Mouse (Mus musculus): ENCODE measurements at regions not wholly inside any gene's neighbourhood (a gene's known extent, or its start where the extent isn't known, plus 50 kb on each side); places are given as distances from the start of the nearest gene placed in this dataset.

- H3K27ac ChIP-seq (replicated peaks): no peak overlapping the region
- 0 out of 2 replicates have a peak, but pooled peaks cover 8% of the 10 kb centered on the region for H3K27me3 ChIP-seq (ENCODE audit: low read depth, poor library complexity, severe bottlenecking)
- H3K4me3 ChIP-seq: no peak overlapping the region
- 87% methylated on average over 11 of the region's 11 CpGs for WGBS
- no peaks in the 10 kb centered on the region for H3K36me3 ChIP-seq
- no peak for DNase-seq (ENCODE audit: low spot score)
- H3K4me1 ChIP-seq: peaks cover 15% of the 10 kb centered on the region
- no peaks in the 10 kb centered on the region for H3K9me3 ChIP-seq (replicated peaks)
Observed at GRCm38 (mm10) chr13:72894982-72895381, 266.4 kb downstream of the Irx2 start.

DNA sequence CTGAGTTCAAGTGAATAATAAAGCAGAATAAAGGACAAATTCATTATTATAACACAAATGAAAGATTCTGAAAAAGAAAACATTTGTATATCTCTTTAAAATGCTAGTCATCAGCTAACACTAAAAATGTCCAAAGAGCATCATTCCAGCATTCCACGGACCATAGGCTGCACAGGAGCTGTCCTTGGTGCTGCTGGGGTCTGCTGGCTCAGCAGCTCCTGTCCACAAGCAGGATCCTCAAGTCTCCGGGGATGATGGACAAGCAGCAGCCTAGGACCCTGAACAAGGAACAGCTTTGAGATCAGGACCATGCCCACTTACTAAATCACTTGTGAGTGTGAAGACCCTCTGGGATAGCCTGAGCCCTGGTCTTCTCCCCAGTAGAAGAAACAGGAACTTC lies 274.0 kb downstream of the Irx2 start:
- H3K4me3 ChIP-seq: no peak overlapping the region
- H3K27ac ChIP-seq (replicated peaks): no peak overlapping the region
- 46% methylated on average over 2 of the region's 2 CpGs for WGBS
- 0 out of 2 replicates have a peak, but pooled peaks cover 4% of the 10 kb centered on the region for H3K27me3 ChIP-seq (ENCODE audit: low read depth, poor library complexity, severe bottlenecking)
- no peaks in the 10 kb centered on the region for H3K36me3 ChIP-seq
- no peaks in the 10 kb centered on the region for H3K9me3 ChIP-seq (replicated peaks)
- peaks cover 3% of the 10 kb centered on the region; the same call in 1 of the 2 replicates for H3K4me1 ChIP-seq
- DNase-seq (ENCODE audit: low spot score): peak; percentile 26

- no peak overlapping the region for H3K4me3 ChIP-seq
- no peaks in the 10 kb centered on the region for H3K9me3 ChIP-seq (replicated peaks)
- H3K27me3 ChIP-seq (ENCODE audit: low read depth, poor library complexity, severe bottlenecking): no peaks in the 10 kb centered on the region
- WGBS: 85% methylated on average over 4 of the region's 4 CpGs
- no peaks in the 10 kb centered on the region for H3K36me3 ChIP-seq
- no peaks in the 10 kb centered on the region for H3K4me1 ChIP-seq
- H3K27ac ChIP-seq (replicated peaks): no peak overlapping the region
- no peak for DNase-seq (ENCODE audit: low spot score)
Observed at GRCm38 (mm10) chr13:72918895-72919294, 290.3 kb downstream of the Irx2 start.

DNA sequence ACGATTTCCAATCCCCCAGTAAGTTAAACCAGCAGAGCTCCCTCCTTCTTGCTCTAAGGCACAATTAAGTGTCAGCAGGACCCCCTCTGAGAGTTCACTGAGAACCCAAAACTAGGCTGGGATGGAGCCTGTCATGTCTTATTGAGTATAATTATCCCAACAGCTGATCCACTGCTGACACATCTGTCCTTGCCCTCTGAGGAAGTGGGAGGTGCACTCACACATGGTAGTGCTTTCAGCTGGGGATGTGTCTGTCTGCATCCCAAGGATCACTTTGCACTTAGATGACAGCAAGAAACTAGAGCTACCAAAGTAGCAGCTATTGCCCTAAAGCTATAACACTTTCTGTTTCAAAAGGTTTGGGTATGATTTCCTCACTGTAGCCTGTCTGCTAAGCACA lies 291.7 kb downstream of the Irx2 start:
- H3K4me1 ChIP-seq: no peaks in the 10 kb centered on the region
- 38% methylated on average over 1 of the region's 1 CpGs for WGBS
- H3K4me3 ChIP-seq: no peak overlapping the region
- H3K9me3 ChIP-seq (replicated peaks): no peaks in the 10 kb centered on the region
- no peaks in the 10 kb centered on the region for H3K36me3 ChIP-seq
- H3K27me3 ChIP-seq (ENCODE audit: low read depth, poor library complexity, severe bottlenecking): no peaks in the 10 kb centered on the region
- H3K27ac ChIP-seq (replicated peaks): no peak overlapping the region
- no peak for DNase-seq (ENCODE audit: low spot score)

DNA sequence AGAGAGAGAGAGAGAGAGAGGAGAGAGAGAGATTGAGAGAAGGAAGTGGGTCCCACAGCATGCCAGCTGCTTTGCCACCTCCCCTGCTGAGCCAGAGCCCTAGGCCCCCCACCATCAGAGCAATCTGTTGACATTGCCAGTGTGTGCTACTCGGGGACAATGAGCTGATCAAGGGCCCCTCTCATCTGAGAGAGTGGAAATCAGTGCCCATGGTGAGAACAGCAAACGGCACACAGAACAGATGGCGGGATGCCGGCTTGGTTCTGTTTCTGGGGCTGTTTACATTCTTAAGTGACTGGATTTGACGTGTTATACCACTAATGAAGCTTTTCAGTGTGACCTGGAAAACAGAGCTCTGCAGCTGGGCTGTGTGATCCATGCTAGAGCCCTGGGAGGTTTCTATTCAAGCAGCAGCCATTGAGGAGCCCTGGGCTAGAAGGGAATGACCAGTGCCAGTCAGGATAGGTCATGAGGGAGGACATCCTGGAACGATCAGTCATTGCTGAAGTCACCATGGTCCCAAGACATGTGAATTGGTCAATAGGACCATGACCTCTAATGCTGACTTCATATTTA lies 296.0 kb downstream of the Irx2 start:
- Histone ChIP-seq H3K4me3 (no peak overlapping the region), H3K9me3 (replicated peaks) (no peaks in the 10 kb centered on the region), H3K27me3 (ENCODE audit: low read depth, poor library complexity, severe bottlenecking) (no peaks in the 10 kb centered on the region), H3K36me3 (no peaks in the 10 kb centered on the region), H3K4me1 (no peaks in the 10 kb centered on the region), H3K27ac (replicated peaks) (no peak overlapping the region)
- no peak for DNase-seq (ENCODE audit: low spot score)
- WGBS: 63% methylated on average over 6 of the region's 6 CpGs

GRCm38 (mm10) chr13:72937246-72937645 lies 308.6 kb downstream of the Irx2 start:
- H3K27ac ChIP-seq (replicated peaks): no peak overlapping the region
- DNase-seq (ENCODE audit: low spot score): no peak
- H3K9me3 ChIP-seq (replicated peaks): no peaks in the 10 kb centered on the region
- no peaks in the 10 kb centered on the region for H3K4me1 ChIP-seq
- no peak overlapping the region for H3K4me3 ChIP-seq
- H3K36me3 ChIP-seq: no peaks in the 10 kb centered on the region
- no peaks in the 10 kb centered on the region for H3K27me3 ChIP-seq (ENCODE audit: low read depth, poor library complexity, severe bottlenecking)
- WGBS: 90% methylated on average over 4 of the region's 4 CpGs

DNA sequence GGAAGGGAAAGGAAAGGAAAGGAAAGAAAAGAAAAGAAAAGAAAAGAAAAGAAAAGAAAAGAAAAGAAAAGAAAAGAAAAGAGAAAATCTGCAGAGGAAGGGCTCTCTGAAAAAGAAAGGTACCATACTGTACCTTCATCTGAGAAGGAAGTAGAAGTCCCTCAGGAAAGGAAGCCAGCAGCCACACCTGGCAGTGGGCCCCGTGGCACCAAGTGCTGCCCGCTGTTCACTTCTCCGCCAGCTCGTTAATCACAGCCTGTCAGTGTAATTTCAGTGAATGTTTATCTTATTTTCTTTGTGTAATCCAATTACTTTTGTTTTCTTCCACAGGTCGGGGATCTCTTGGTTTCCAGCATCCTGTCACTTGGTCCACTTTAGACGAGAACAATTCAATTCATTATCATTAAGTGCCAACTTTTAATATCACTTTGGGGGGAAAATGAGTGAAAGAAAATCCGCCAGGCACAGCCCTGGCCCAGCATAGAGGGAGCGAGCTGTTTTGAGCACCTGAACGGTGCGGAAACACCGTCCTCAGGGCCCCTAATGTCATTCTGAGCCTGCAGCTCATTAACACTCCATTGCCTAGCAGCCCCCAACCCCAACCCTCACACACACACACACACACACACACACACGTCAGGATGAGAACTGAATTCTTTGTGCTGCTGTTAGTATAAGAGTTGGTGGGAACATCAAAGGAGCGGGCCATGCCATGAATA lies 309.7 kb downstream of the Irx2 start:
- no peak for DNase-seq (ENCODE audit: low spot score)
- Histone ChIP-seq H3K4me3 (no peak overlapping the region), H3K27me3 (ENCODE audit: low read depth, poor library complexity, severe bottlenecking) (no peaks in the 10 kb centered on the region), H3K36me3 (no peaks in the 10 kb centered on the region), H3K9me3 (replicated peaks) (no peaks in the 10 kb centered on the region), H3K4me1 (no peaks in the 10 kb centered on the region), H3K27ac (replicated peaks) (no peak overlapping the region)
- 66% methylated on average over 13 of the region's 13 CpGs for WGBS

GRCm38 (mm10) chr13:72947374-72948165 lies 312.7 kb upstream of the Irx4 start:
- Histone ChIP-seq H3K9me3 (replicated peaks) (no peaks in the 10 kb centered on the region), H3K27ac (replicated peaks) (no peak overlapping the region), H3K36me3 (no peaks in the 10 kb centered on the region), H3K4me1 (no peaks in the 10 kb centered on the region), H3K4me3 (no peak overlapping the region), H3K27me3 (ENCODE audit: low read depth, poor library complexity, severe bottlenecking) (no peaks in the 10 kb centered on the region)
- DNase-seq (ENCODE audit: low spot score): no peak
- WGBS: 57% methylated on average over 7 of the region's 7 CpGs

GRCm38 (mm10) chr13:72958616-72959518 lies 301.4 kb upstream of the Irx4 start:
- 29% methylated on average over 15 of the region's 15 CpGs for WGBS
- Histone ChIP-seq H3K27ac (replicated peaks) (peak overlapping the region; percentile 60), H3K4me1 (peaks cover 21% of the 10 kb centered on the region), H3K36me3 (no peaks in the 10 kb centered on the region), H3K4me3 (peak overlapping the region; percentile 20), H3K9me3 (replicated peaks) (no peaks in the 10 kb centered on the region), H3K27me3 (ENCODE audit: low read depth, poor library complexity, severe bottlenecking) (peaks cover 40% of the 10 kb centered on the region)
- peak; percentile 37 for DNase-seq (ENCODE audit: low spot score)

- WGBS: 87% methylated on average over 3 of the region's 3 CpGs
- no peak for DNase-seq (ENCODE audit: low spot score)
Observed at GRCm38 (mm10) chr13:72961291-72961690, 299.0 kb upstream of the Irx4 start.

DNA sequence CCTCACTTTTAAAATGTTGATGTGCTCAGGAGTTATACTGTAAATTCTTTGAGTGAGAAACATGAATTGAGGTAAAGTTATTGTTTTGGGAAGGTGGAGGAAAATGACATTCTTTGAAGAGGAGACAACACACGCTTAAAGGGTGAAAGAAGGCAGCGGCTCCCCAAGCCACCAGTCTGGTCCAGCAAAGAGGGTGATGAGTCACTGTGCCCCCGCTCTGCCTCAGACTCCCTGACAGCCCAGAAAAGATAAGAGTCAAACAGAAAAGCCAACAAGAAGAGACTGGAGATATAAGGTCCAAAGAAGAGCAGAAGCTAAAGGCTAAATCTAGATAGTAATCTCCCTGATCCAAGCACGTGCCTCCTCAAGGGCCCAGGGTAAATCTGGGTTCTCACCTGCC lies 288.1 kb upstream of the Irx4 start:
- Histone ChIP-seq H3K36me3 (no peaks in the 10 kb centered on the region), H3K4me1 (no peaks in the 10 kb centered on the region), H3K9me3 (replicated peaks) (no peaks in the 10 kb centered on the region), H3K27ac (replicated peaks) (no peak overlapping the region), H3K27me3 (ENCODE audit: low read depth, poor library complexity, severe bottlenecking) (no peaks in the 10 kb centered on the region), H3K4me3 (no peak overlapping the region)
- 88% methylated on average over 4 of the region's 4 CpGs for WGBS
- no peak for DNase-seq (ENCODE audit: low spot score)

More at GRCm38 (mm10) chr13:72961291-72961690, 299.0 kb upstream of the Irx4 start:
- Histone ChIP-seq H3K27me3 (ENCODE audit: low read depth, poor library complexity, severe bottlenecking) (peaks cover 36% of the 10 kb centered on the region), H3K9me3 (replicated peaks) (no peaks in the 10 kb centered on the region), H3K4me1 (peaks cover 21% of the 10 kb centered on the region), H3K4me3 (no peak overlapping the region), H3K27ac (replicated peaks) (no peak overlapping the region), H3K36me3 (no peaks in the 10 kb centered on the region)

DNA sequence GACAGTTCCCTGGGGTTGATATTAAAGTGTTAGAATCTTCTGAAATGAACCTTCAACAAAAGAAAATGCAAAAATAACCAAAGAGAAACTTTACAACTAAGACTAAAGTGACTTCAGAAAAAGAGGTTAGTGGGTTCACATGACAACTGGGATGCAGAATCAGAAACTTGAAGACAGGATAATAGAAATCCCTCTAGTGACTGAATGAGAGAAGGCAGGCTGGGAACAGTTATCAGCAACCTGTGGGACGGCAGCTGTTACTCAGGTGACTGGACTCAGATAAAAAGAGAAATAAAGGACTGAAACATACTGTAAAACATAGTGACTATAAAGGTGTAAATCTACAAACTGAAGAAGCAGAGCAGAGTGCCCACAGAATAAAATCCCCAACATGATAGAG lies 287.4 kb upstream of the Irx4 start:
- WGBS: 63% methylated on average over 1 of the region's 1 CpGs
- no peak for DNase-seq (ENCODE audit: low spot score)
- Histone ChIP-seq H3K4me3 (no peak overlapping the region), H3K27ac (replicated peaks) (no peak overlapping the region), H3K4me1 (no peaks in the 10 kb centered on the region), H3K27me3 (ENCODE audit: low read depth, poor library complexity, severe bottlenecking) (no peaks in the 10 kb centered on the region), H3K36me3 (no peaks in the 10 kb centered on the region), H3K9me3 (replicated peaks) (no peaks in the 10 kb centered on the region)

Measured in midbrain, embryonic 10.5 days (tissue).